8 mouse cellular contexts compared by ENCODE assay signal in the genomic region with DNA sequence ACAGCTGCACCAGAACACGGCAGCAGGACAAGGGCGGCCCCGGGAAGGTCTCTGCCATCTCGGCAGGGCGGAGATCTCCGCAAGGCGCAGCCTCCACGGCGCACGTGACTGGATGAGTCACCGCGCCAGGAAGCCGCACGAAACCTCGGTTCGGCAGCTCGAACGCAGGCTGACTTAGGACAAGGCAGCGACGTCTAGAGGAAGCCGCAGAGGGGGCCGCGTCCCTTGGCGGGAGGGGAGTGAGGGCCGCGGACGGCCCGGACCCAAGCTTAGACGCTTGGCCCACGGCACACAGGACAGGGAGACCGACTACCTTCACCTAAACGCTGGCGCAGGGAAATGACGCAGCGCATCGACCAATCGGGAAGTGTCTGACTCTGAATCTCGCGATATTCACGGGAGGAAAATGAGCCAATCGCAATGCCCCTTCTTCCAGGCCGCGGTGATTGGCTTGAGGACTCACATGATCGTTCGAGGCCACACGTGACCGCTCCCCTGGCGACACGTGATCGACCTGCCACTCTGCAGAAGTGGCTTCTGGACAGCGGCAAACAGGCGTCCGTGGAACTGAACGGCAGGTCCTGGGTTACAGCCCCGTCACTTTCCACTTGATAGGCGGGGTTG. TPM values are rescaled to one million over a fixed set of nuclear protein-coding genes. Genes with fewer than 3 reads are reported as not detected.
DNase-seq lines count a peak whose midpoint lies in the region; ATAC-seq and TF ChIP-seq lines count a peak whose summit lies in the region.

No protein-coding gene starts in this region.

- peak; percentile 82 to 94 for TF ChIP-seq POLR2A in MEL (IDR thresholded peaks at IDR 0.05; ENCODE audit: control insufficient read depth in 1 of 2, insufficient read depth in 1 of 2, low read depth in 1 of 2, low read length in 2 of 2, poor library complexity in 1 of 2)
- TF ChIP-seq POLR2A in cerebellum, adult 2 months (IDR thresholded peaks at IDR 0.05; ENCODE audit: borderline replicate concordance, insufficient read depth, low read length) = peak; percentile 96

- H3K9me3 ChIP-seq in MEL (replicated peaks; ENCODE audit: insufficient read depth, low read length) = no peaks in the 10 kb centered on the region
- no peaks in the 10 kb centered on the region for H3K9me3 ChIP-seq in forebrain, postnatal 0 days (ENCODE audit: low read length)
- no peaks in the 10 kb centered on the region for H3K9me3 ChIP-seq in lung, embryonic 15.5 days

- peak; percentile 98 for ATAC-seq in forebrain, postnatal 0 days
- peak; percentile 96 for ATAC-seq in lung, embryonic 15.5 days (ENCODE audit: borderline replicate concordance, extremely low read depth, low FRiP score, low TSS enrichment)

- H3K27me3 ChIP-seq in MEL (ENCODE audit: control insufficient read depth in 1 of 2, insufficient read depth in 2 of 2, low read length in 2 of 2) = no peaks in the 10 kb centered on the region
- no peaks in the 10 kb centered on the region for H3K27me3 ChIP-seq in cerebellum, adult 2 months (ENCODE audit: control insufficient read depth, insufficient read depth, low read length)
- no peaks in the 10 kb centered on the region for H3K27me3 ChIP-seq in forebrain, postnatal 0 days (ENCODE audit: insufficient read depth, low read length)
- no peaks in the 10 kb centered on the region for H3K27me3 ChIP-seq in lung, embryonic 15.5 days

- WGBS in cerebellum, adult 2 months = under 1% methylated on average over 56 of the region's 56 CpGs
- 2% methylated on average over 56 of the region's 56 CpGs for WGBS in forebrain, postnatal 0 days
- WGBS in lung, embryonic 15.5 days = under 1% methylated on average over 56 of the region's 56 CpGs

- TF ChIP-seq CTCF in MEL (IDR thresholded peaks at IDR 0.05 in 2 of 3, conservative IDR thresholded peaks at IDR 0.05 in 1 of 3; ENCODE audit: control insufficient read depth in 1 of 3, insufficient read depth in 1 of 3, low read depth in 2 of 3, low read length in 3 of 3, poor library complexity in 1 of 3, severe bottlenecking in 1 of 3) = no peak
- no peak for TF ChIP-seq CTCF in cerebellum, adult 2 months (IDR thresholded peaks at IDR 0.05; ENCODE audit: borderline replicate concordance, insufficient read depth, low read depth, low read length)
- no peak for TF ChIP-seq CTCF in forebrain, postnatal 0 days (IDR thresholded peaks at IDR 0.05; ENCODE audit: low read depth)

- peak overlapping the region; percentile 90 for H3K4me2 ChIP-seq in forebrain, postnatal 0 days (ENCODE audit: low read depth)
- peak overlapping the region; percentile 81 for H3K4me2 ChIP-seq in lung, embryonic 15.5 days

- H3K27ac ChIP-seq in MEL (ENCODE audit: control insufficient read depth, low read depth, low read length) = peak overlapping the region; percentile 85
- H3K27ac ChIP-seq in cerebellum, adult 2 months (ENCODE audit: insufficient read depth, low read length) = peak overlapping the region; percentile 92
- peak overlapping the region; percentile 98 for H3K27ac ChIP-seq in forebrain, postnatal 0 days (ENCODE audit: low read depth, low read length)
- H3K27ac ChIP-seq in lung, embryonic 15.5 days = peak overlapping the region; percentile 89

- H3K36me3 ChIP-seq in MEL (ENCODE audit: control insufficient read depth in 1 of 2, insufficient read depth in 2 of 2, low read length in 2 of 2) = peaks cover 0 to 19% of the 10 kb centered on the region in 2 experiments; a peak in 2 of 4 replicates
- no peaks in the 10 kb centered on the region for H3K36me3 ChIP-seq in forebrain, postnatal 0 days (ENCODE audit: insufficient read depth)
- no peaks in the 10 kb centered on the region for H3K36me3 ChIP-seq in lung, embryonic 15.5 days

- peak; percentile 100 for DNase-seq in MEL (ENCODE audit: low read depth, low spot score)
- DNase-seq in cerebellum, adult 2 months = peak; percentile 99 to 100
- peak; percentile 100 for DNase-seq in forebrain, postnatal 0 days
- DNase-seq in heart, postnatal 4 days = peak; percentile 97
- DNase-seq in layer of hippocampus, adult 8-10 months (ENCODE audit: low spot score in 2 of 2) = peak; percentile 100
- DNase-seq in ovary, adult 18-20 months (ENCODE audit: low spot score) = peak; percentile 98
- DNase-seq in thymus, postnatal 0 days (ENCODE audit: low spot score) = peak; percentile 100

- TF ChIP-seq EP300 in MEL (IDR thresholded peaks at IDR 0.05; ENCODE audit: low read depth in 1 of 2, low read length in 2 of 2) = no peak

- peaks cover 0 to 28% of the 10 kb centered on the region in 2 experiments; a peak in 3 of 4 replicates for H3K4me1 ChIP-seq in MEL (ENCODE audit: control insufficient read depth in 1 of 2, insufficient read depth in 2 of 2, low read length in 2 of 2)
- H3K4me1 ChIP-seq in cerebellum, adult 2 months (ENCODE audit: control insufficient read depth, insufficient read depth, low read length) = no peaks in the 10 kb centered on the region
- H3K4me1 ChIP-seq in forebrain, postnatal 0 days (ENCODE audit: insufficient read depth) = peaks cover 9% of the 10 kb centered on the region
- peaks cover 18% of the 10 kb centered on the region for H3K4me1 ChIP-seq in lung, embryonic 15.5 days

- H3K9ac ChIP-seq in MEL (ENCODE audit: control insufficient read depth, low read depth, low read length, poor library complexity, severe bottlenecking) = peak overlapping the region; percentile 85
- peak overlapping the region; percentile 90 for H3K9ac ChIP-seq in forebrain, postnatal 0 days
- H3K9ac ChIP-seq in lung, embryonic 15.5 days = peak overlapping the region; percentile 86

- TF ChIP-seq RAD21 in MEL (IDR thresholded peaks at IDR 0.05; ENCODE audit: low read depth, low read length) = no peak

- H3K79me2 ChIP-seq in MEL (ENCODE audit: control insufficient read depth, insufficient read depth, low read length, poor library complexity) = peaks cover 19% of the 10 kb centered on the region

- H3K4me3 ChIP-seq in MEL (ENCODE audit: control insufficient read depth in 1 of 2, insufficient read depth in 1 of 2, low read depth in 2 of 2, low read length in 2 of 2) = peak overlapping the region; percentile 63 to 85
- H3K4me3 ChIP-seq in cerebellum, adult 2 months (replicated peaks; ENCODE audit: insufficient read depth, low read depth, low read length) = peak overlapping the region; percentile 89
- peak overlapping the region; percentile 87 for H3K4me3 ChIP-seq in forebrain, postnatal 0 days (ENCODE audit: low read depth, low read length)
- peak overlapping the region; percentile 83 for H3K4me3 ChIP-seq in lung, embryonic 15.5 days

TF ChIP-seq in MEL, 35 proteins besides CTCF, POLR2A, EP300 and RAD21 (continues in another document):
- TF ChIP-seq RCOR1 (IDR thresholded peaks at IDR 0.05; ENCODE audit: low read depth, low read length) (no peak), SIN3A (IDR thresholded peaks at IDR 0.05; ENCODE audit: low read length) (peak; percentile 99), TBP (IDR thresholded peaks at IDR 0.05; ENCODE audit: low read depth, low read length) (peak; percentile 92), ZNF384 (IDR thresholded peaks at IDR 0.05; ENCODE audit: low read depth, low read length) (no peak), POLR2AphosphoS2 (IDR thresholded peaks at IDR 0.05; ENCODE audit: low read length) (peak; percentile 51; the same call in 1 of the 2 replicates), MEF2A (IDR thresholded peaks at IDR 0.05; ENCODE audit: extremely low read depth, insufficient replicate concordance, low read depth, low read length, poor library complexity, severe bottlenecking) (no peak), POLR2AphosphoS5 (IDR thresholded peaks at IDR 0.05; ENCODE audit: borderline replicate concordance, low read depth, low read length) (no peak; the same call in 1 of the 2 replicates), TAL1 (IDR thresholded peaks at IDR 0.05; ENCODE audit: low read length) (peak; percentile 34), TCF12 (IDR thresholded peaks at IDR 0.05; ENCODE audit: low read depth, low read length) (peak; percentile 0; the same call in 1 of the 2 replicates), ETS1 (IDR thresholded peaks at IDR 0.05; ENCODE audit: low read depth, low read length) (peak; percentile 53), USF1 (IDR thresholded peaks at IDR 0.05; ENCODE audit: low read depth, low read length) (peak; percentile 94), MYB (IDR thresholded peaks at IDR 0.05; ENCODE audit: low read depth, low read length) (no peak), GATA1 (IDR thresholded peaks at IDR 0.05; ENCODE audit: low read depth, low read length) (no peak; the same call in 1 of the 2 replicates), BHLHE40 (IDR thresholded peaks at IDR 0.05; ENCODE audit: borderline replicate concordance, low read depth, low read length) (peak; percentile 87), MAX (IDR thresholded peaks at IDR 0.05; ENCODE audit: low read length) (peak; percentile 99), MAFK (IDR thresholded peaks at IDR 0.05; ENCODE audit: borderline replicate concordance, low read depth, low read length) (no peak), HCFC1 (IDR thresholded peaks at IDR 0.05; ENCODE audit: low read depth, low read length) (peak; percentile 96), GABPA (IDR thresholded peaks at IDR 0.05; ENCODE audit: low read depth, low read length) (no peak), USF2 (IDR thresholded peaks at IDR 0.05; ENCODE audit: borderline replicate concordance in 1 of 2, insufficient read depth in 1 of 2, low read depth in 1 of 2, low read length in 2 of 2) (peak; percentile 99 to 100), MXI1 (IDR thresholded peaks at IDR 0.05; ENCODE audit: low read depth, low read length) (peak; percentile 98), ELF1 (IDR thresholded peaks at IDR 0.05; ENCODE audit: low read depth, low read length) (peak; percentile 86), NRF1 (IDR thresholded peaks at IDR 0.05; ENCODE audit: insufficient read depth, low read depth, low read length, poor library complexity, severe bottlenecking) (peak; percentile 67), SMC3 (IDR thresholded peaks at IDR 0.05; ENCODE audit: low read depth, low read length) (no peak), ZKSCAN1 (IDR thresholded peaks at IDR 0.05; ENCODE audit: low read depth, low read length) (no peak), CHD2 (IDR thresholded peaks at IDR 0.05; ENCODE audit: low read length) (peak; percentile 100)

RNA-seq across cellular contexts. Expression of a gene that starts 9.9 kb away (rescaled TPM):
- 98.2 and 101 TPM in 2 replicates for total RNA-seq in MEL (2012; rRNA removed)
- polyA plus RNA-seq in MEL (2012; ENCODE audit: insufficient read depth in 1 of 2, insufficient read length in 2 of 2, low read depth in 1 of 2, low replicate concordance in 2 of 2, missing spikeins in 1 of 2) = 100 to 1,000 TPM; 157 to 230 TPM
- 358 and 400 TPM in 2 replicates for polyA plus RNA-seq in cerebellum, adult 2 months (2012; rRNA removed)
- 253 and 275 TPM in 2 replicates for total RNA-seq in forebrain, postnatal 0 days (2014; rRNA removed)
- 45.4 and 54.6 TPM in 2 replicates for polyA plus RNA-seq in forebrain, postnatal 0 days (2015; fragmentation: Nextera tagmentation; extraction: Ambion mirVana)
- 100 to 1,000 TPM; 172 to 173 TPM for total RNA-seq in heart, postnatal 4 days (2021)
- 100 to 1,000 TPM; 273 to 309 (median 284) TPM for total RNA-seq in layer of hippocampus, adult 8-10 months (2022)
- polyA plus RNA-seq in lung, embryonic 15.5 days (2015; fragmentation: Nextera tagmentation; extraction: Ambion mirVana) = 39.5 and 48.9 TPM in 2 replicates
- 24.2 and 33.2 TPM in 2 replicates for polyA plus RNA-seq in thymus, postnatal 0 days (2015; fragmentation: Nextera tagmentation; extraction: Ambion mirVana)

Comparison
In these comparisons a context has a peak if more than half of its experiments do, and no peak if none do; other contexts are left out.
1. Peak in every context shown above with its lines: DNase-seq, ATAC-seq, H3K4me3 ChIP-seq and H3K27ac ChIP-seq.